Mouse (Mus musculus) ES-E14 (cell line): ENCODE measurements around the gene Fam155a.

ENCODE experiments used
- CHD2 ChIP-seq: IDR thresholded peaks from 2 replicates; pipeline ENCODE4 v1.6.1; 2014; ENCODE audit warnings: mild to moderate bottlenecking, low read depth, low read length, inconsistent platforms
- HCFC1 ChIP-seq: IDR thresholded peaks from 2 replicates; pipeline ENCODE4 v1.6.1; 2012; ENCODE audit warnings: low read length, inconsistent platforms, borderline replicate concordance; ENCODE audit not compliant: insufficient read depth

GRCm38 (mm10) chr8:9245994-9246393 lies 525.0 kb downstream of the Fam155a start:
- no peak for TF ChIP-seq CHD2
- no peak for TF ChIP-seq HCFC1
